Mouse (Mus musculus): Measurements from ENCODE around the gene Tmem178. TPM values are rescaled to one million over a fixed set of nuclear protein-coding genes. Genes with fewer than 3 reads are reported as not detected.

Gene Tmem178
- polyA plus RNA-seq, 1 experiment from 2014 or later, result 5.8 TPM

GRCm38 (mm10) chr17:80969643-80970619 lies 25.5 kb downstream of the Tmem178 start:
- peak overlapping the region; percentile 15; the same call in 1 of the 2 replicates for H3K4me2 ChIP-seq (replicated peaks)
- no peaks in the 10 kb centered on the region for H3K9me3 ChIP-seq
- H3K27me3 ChIP-seq, result no peaks in the 10 kb centered on the region
- no peaks in the 10 kb centered on the region for H3K36me3 ChIP-seq
- H3K4me3 ChIP-seq, result no peak overlapping the region
- 33% methylated on average over 18 of the region's 18 CpGs for WGBS
- peaks cover 27% of the 10 kb centered on the region for H3K4me1 ChIP-seq
- ATAC-seq (ENCODE audit: insufficient number of reproducible peaks, insufficient read depth, low FRiP score, low TSS enrichment), result 0 out of 2 replicates have a peak, but pooled peaks have one; percentile 72
- H3K9ac ChIP-seq, result no peak overlapping the region
- H3K27ac ChIP-seq, result no peak overlapping the region

- no peak overlapping the region for H3K4me3 ChIP-seq
- no peaks in the 10 kb centered on the region for H3K36me3 ChIP-seq
- H3K27ac ChIP-seq, result no peak overlapping the region
- no peaks in the 10 kb centered on the region for H3K27me3 ChIP-seq
- WGBS, result 52% methylated on average over 10 of the region's 10 CpGs
- H3K4me1 ChIP-seq, result peaks cover 27% of the 10 kb centered on the region
- ATAC-seq (ENCODE audit: insufficient number of reproducible peaks, insufficient read depth, low FRiP score, low TSS enrichment), result no peak
- H3K4me2 ChIP-seq (replicated peaks), result no peak overlapping the region
- H3K9ac ChIP-seq, result no peak overlapping the region
- H3K9me3 ChIP-seq, result no peaks in the 10 kb centered on the region
These were observed 26.3 kb downstream of the Tmem178 start for GRCm38 (mm10) chr17:80970716-80971115.

GRCm38 (mm10) chr17:80972891-80973290 lies 28.5 kb downstream of the Tmem178 start:
- ATAC-seq (ENCODE audit: insufficient number of reproducible peaks, insufficient read depth, low FRiP score, low TSS enrichment), result no peak
- no peak overlapping the region for H3K4me3 ChIP-seq
- H3K4me2 ChIP-seq (replicated peaks), result no peak overlapping the region
- H3K36me3 ChIP-seq, result no peaks in the 10 kb centered on the region
- no peak overlapping the region for H3K27ac ChIP-seq
- no peaks in the 10 kb centered on the region for H3K27me3 ChIP-seq
- peaks cover 27% of the 10 kb centered on the region for H3K4me1 ChIP-seq
- H3K9me3 ChIP-seq, result no peaks in the 10 kb centered on the region
- 87% methylated on average over 7 of the region's 7 CpGs for WGBS
- H3K9ac ChIP-seq, result no peak overlapping the region

GRCm38 (mm10) chr17:80977245-80977644 lies 32.8 kb downstream of the Tmem178 start:
- WGBS, result 82% methylated on average over 5 of the region's 5 CpGs
- H3K27me3 ChIP-seq, result no peaks in the 10 kb centered on the region
- ATAC-seq (ENCODE audit: insufficient number of reproducible peaks, insufficient read depth, low FRiP score, low TSS enrichment), result no peak
- no peak overlapping the region for H3K4me3 ChIP-seq
- peaks cover 6% of the 10 kb centered on the region for H3K4me1 ChIP-seq
- no peak overlapping the region for H3K27ac ChIP-seq
- H3K9ac ChIP-seq, result no peak overlapping the region
- H3K36me3 ChIP-seq, result no peaks in the 10 kb centered on the region
- H3K4me2 ChIP-seq (replicated peaks), result no peak overlapping the region
- no peaks in the 10 kb centered on the region for H3K9me3 ChIP-seq

GRCm38 (mm10) chr17:80980096-80980495 lies 35.7 kb downstream of the Tmem178 start:
- Histone ChIP-seq H3K27me3 (no peaks in the 10 kb centered on the region), H3K4me2 (replicated peaks) (no peak overlapping the region), H3K4me1 (peaks cover 11% of the 10 kb centered on the region), H3K4me3 (no peak overlapping the region), H3K9me3 (no peaks in the 10 kb centered on the region), H3K27ac (no peak overlapping the region), H3K9ac (no peak overlapping the region), H3K36me3 (no peaks in the 10 kb centered on the region)
- 41% methylated on average over 10 of the region's 10 CpGs for WGBS
- ATAC-seq (ENCODE audit: insufficient number of reproducible peaks, insufficient read depth, low FRiP score, low TSS enrichment), result no peak

GRCm38 (mm10) chr17:80981721-80982411 lies 37.4 kb downstream of the Tmem178 start:
- Histone ChIP-seq H3K9ac (no peak overlapping the region), H3K4me1 (peaks cover 11% of the 10 kb centered on the region), H3K27me3 (no peaks in the 10 kb centered on the region), H3K27ac (no peak overlapping the region), H3K9me3 (no peaks in the 10 kb centered on the region), H3K4me3 (no peak overlapping the region), H3K4me2 (replicated peaks) (no peak overlapping the region), H3K36me3 (no peaks in the 10 kb centered on the region)
- no peak for ATAC-seq (ENCODE audit: insufficient number of reproducible peaks, insufficient read depth, low FRiP score, low TSS enrichment)
- WGBS, result 59% methylated on average over 12 of the region's 12 CpGs

GRCm38 (mm10) chr17:80982412-80982787 lies 38.0 kb downstream of the Tmem178 start:
- H3K36me3 ChIP-seq, result no peaks in the 10 kb centered on the region
- no peak overlapping the region for H3K4me3 ChIP-seq
- no peak overlapping the region for H3K9ac ChIP-seq
- H3K9me3 ChIP-seq, result no peaks in the 10 kb centered on the region
- peaks cover 11% of the 10 kb centered on the region for H3K4me1 ChIP-seq
- H3K27ac ChIP-seq, result no peak overlapping the region
- ATAC-seq (ENCODE audit: insufficient number of reproducible peaks, insufficient read depth, low FRiP score, low TSS enrichment), result 0 out of 2 replicates have a peak, but pooled peaks have one; percentile 52
- H3K27me3 ChIP-seq, result no peaks in the 10 kb centered on the region
- no peak overlapping the region for H3K4me2 ChIP-seq (replicated peaks)
- WGBS, result 11% methylated on average over 8 of the region's 8 CpGs

- Histone ChIP-seq H3K9ac (no peak overlapping the region), H3K4me3 (no peak overlapping the region), H3K36me3 (no peaks in the 10 kb centered on the region), H3K9me3 (no peaks in the 10 kb centered on the region), H3K27me3 (no peaks in the 10 kb centered on the region), H3K27ac (no peak overlapping the region), H3K4me1 (peaks cover 11% of the 10 kb centered on the region), H3K4me2 (replicated peaks) (no peak overlapping the region)
- no peak for ATAC-seq (ENCODE audit: insufficient number of reproducible peaks, insufficient read depth, low FRiP score, low TSS enrichment)
- WGBS, result 71% methylated on average over 10 of the region's 10 CpGs
These were observed 38.5 kb downstream of the Tmem178 start for GRCm38 (mm10) chr17:80982976-80983375.

- no peaks in the 10 kb centered on the region for H3K4me1 ChIP-seq
- no peak for ATAC-seq (ENCODE audit: insufficient number of reproducible peaks, insufficient read depth, low FRiP score, low TSS enrichment)
- H3K4me2 ChIP-seq (replicated peaks), result no peak overlapping the region
- H3K36me3 ChIP-seq, result no peaks in the 10 kb centered on the region
- H3K9me3 ChIP-seq, result no peaks in the 10 kb centered on the region
- WGBS, result 82% methylated on average over 8 of the region's 8 CpGs
- no peak overlapping the region for H3K27ac ChIP-seq
- H3K4me3 ChIP-seq, result no peak overlapping the region
- no peaks in the 10 kb centered on the region for H3K27me3 ChIP-seq
- H3K9ac ChIP-seq, result no peak overlapping the region
These were observed 47.2 kb downstream of the Tmem178 start for GRCm38 (mm10) chr17:80991535-80992127.

- Histone ChIP-seq H3K36me3 (no peaks in the 10 kb centered on the region), H3K4me1 (peaks cover 3% of the 10 kb centered on the region; the same call in 1 of the 2 replicates), H3K9me3 (no peaks in the 10 kb centered on the region), H3K4me3 (no peak overlapping the region), H3K4me2 (replicated peaks) (no peak overlapping the region), H3K27ac (no peak overlapping the region), H3K27me3 (no peaks in the 10 kb centered on the region), H3K9ac (no peak overlapping the region)
- ATAC-seq (ENCODE audit: insufficient number of reproducible peaks, insufficient read depth, low FRiP score, low TSS enrichment), result no peak
- WGBS, result 78% methylated on average over 2 of the region's 2 CpGs
These were observed 52.8 kb downstream of the Tmem178 start for GRCm38 (mm10) chr17:80997226-80997625.

- H3K9ac ChIP-seq, result no peak overlapping the region
- no peak overlapping the region for H3K4me2 ChIP-seq (replicated peaks)
- no peak overlapping the region for H3K27ac ChIP-seq
- H3K4me1 ChIP-seq, result peaks cover 3% of the 10 kb centered on the region; the same call in 1 of the 2 replicates
- no peak overlapping the region for H3K4me3 ChIP-seq
- no peaks in the 10 kb centered on the region for H3K9me3 ChIP-seq
- H3K36me3 ChIP-seq, result no peaks in the 10 kb centered on the region
- no peaks in the 10 kb centered on the region for H3K27me3 ChIP-seq
- 44% methylated on average over 6 of the region's 6 CpGs for WGBS
- no peak for ATAC-seq (ENCODE audit: insufficient number of reproducible peaks, insufficient read depth, low FRiP score, low TSS enrichment)
These were observed 54.5 kb downstream of the Tmem178 start for GRCm38 (mm10) chr17:80998958-80999357.
